Mouse (Mus musculus) T-helper 2 cell (primary cell): ENCODE results near the gene Gpr68.

Source experiments
- in situ Hi-C: fragments of 300-600 bp; cut with MboI, MseI; formaldehyde crosslinking; loops from one replicate; pipeline ENCODE4 v1.15.1; 2025; ENCODE audit warnings: high pct_unique_total_duplicates

The Gpr68 gene

GRCm38 (mm10) chr12:100907598-100908297 lies at the start of gene Gpr68:
Gpr68 (minus strand) TSS chr12:100908198.
- in situ Hi-C loops, result no loop called here

GRCm38 (mm10) chr12:100957257-100957656 lies 49.3 kb upstream of the Gpr68 start:
- in situ Hi-C loops, result loop anchor here (5.0 kb wide), 1 partner anchor 75 kb away; no protein-coding TSS in a partner anchor

- in situ Hi-C loops, result loop anchor here (5.0 kb wide), 1 partner anchor 75 kb away; no protein-coding TSS in a partner anchor
Observed at GRCm38 (mm10) chr12:100956825-100957224, 48.8 kb upstream of the Gpr68 start.

- in situ Hi-C loops, result loop anchor here (5.0 kb wide), 1 partner anchor 76 kb away; no protein-coding TSS in a partner anchor
Observed at GRCm38 (mm10) chr12:100956028-100956427, 48.0 kb upstream of the Gpr68 start.

DNA sequence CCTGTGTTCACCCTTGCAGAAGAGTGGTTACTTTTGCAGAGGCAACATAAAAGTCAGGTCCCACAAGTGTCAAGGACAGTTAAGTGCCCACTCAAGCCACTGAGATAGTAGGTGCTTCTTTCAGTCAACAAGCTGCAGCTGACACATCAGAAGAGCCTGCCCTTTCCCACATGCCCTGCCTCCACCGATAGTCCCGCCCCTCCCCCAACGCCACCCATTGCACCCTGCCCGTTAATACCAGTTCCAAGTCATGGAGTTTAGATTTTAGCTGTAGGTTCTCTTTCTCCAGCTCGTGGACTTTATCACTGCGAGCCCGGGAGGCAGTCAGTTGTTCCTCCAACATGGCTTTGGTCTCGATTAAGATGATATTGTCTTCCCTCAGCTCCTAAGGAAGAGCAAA lies 45.9 kb upstream of the Gpr68 start:
- in situ Hi-C loops, result no loop called here

- in situ Hi-C loops, result no loop called here
Observed at GRCm38 (mm10) chr12:100952193-100952931, 44.4 kb upstream of the Gpr68 start.

GRCm38 (mm10) chr12:100949146-100949545 lies 41.1 kb upstream of the Gpr68 start:
- in situ Hi-C loops, result loop anchor here (10.0 kb wide), 1 partner anchor 1736 kb away; no protein-coding TSS in a partner anchor

DNA sequence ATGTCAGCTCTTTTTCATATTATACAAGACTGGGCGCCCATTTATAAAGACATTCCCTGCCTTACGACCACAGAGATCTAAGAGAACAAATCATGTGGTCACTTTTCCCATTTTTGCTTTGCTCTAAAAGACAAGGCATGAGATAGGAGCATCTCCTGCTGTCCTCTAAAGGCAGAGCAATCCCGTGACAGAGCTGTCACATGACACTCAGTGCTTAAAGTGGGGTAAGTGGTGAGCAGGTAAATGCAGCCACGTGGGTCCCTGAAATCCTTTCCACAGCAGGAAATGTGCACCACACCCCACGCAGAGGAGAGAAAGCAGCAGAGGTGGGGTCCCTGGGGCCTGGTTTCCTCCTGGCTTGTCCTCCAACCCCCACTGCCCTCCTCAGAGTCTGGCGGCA lies 40.0 kb upstream of the Gpr68 start:
- in situ Hi-C loops, result loop anchor here (10.0 kb wide), 1 partner anchor 1737 kb away; no protein-coding TSS in a partner anchor

- in situ Hi-C loops, result loop anchor here (10.0 kb wide), 1 partner anchor 1739 kb away; no protein-coding TSS in a partner anchor
Observed at GRCm38 (mm10) chr12:100945948-100946347, 38.0 kb upstream of the Gpr68 start.

GRCm38 (mm10) chr12:100945501-100945900 lies 37.5 kb upstream of the Gpr68 start:
- in situ Hi-C loops, result loop anchor here (10.0 kb wide), 1 partner anchor 1739 kb away; no protein-coding TSS in a partner anchor

DNA sequence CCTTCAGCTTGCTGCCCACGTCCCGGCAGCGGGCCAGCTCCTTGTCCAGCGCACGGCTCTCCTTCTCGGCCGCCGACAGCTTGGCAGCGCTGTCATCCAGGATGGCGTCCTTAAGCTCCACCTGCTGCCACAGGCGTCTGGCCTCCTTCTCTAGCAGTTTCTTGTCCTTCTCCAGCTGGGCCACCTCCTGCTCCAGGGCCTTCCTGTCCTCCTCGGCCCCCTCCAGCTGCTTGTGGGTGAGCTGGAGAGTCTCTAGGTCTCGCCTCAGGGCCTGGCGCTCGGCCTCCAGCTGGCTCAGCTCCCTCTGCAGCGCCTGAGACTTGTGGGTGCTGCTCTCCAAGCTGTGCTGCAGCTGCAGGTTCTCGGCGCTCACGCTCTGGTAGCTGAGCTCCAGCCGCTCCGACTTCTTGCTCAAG lies 36.9 kb upstream of the Gpr68 start:
- in situ Hi-C loops, result loop anchor here (10.0 kb wide), 1 partner anchor 1740 kb away; no protein-coding TSS in a partner anchor

- in situ Hi-C loops, result loop anchor here (10.0 kb wide), 1 partner anchor 1742 kb away; no protein-coding TSS in a partner anchor
Observed at GRCm38 (mm10) chr12:100943146-100943545, 35.1 kb upstream of the Gpr68 start.

DNA sequence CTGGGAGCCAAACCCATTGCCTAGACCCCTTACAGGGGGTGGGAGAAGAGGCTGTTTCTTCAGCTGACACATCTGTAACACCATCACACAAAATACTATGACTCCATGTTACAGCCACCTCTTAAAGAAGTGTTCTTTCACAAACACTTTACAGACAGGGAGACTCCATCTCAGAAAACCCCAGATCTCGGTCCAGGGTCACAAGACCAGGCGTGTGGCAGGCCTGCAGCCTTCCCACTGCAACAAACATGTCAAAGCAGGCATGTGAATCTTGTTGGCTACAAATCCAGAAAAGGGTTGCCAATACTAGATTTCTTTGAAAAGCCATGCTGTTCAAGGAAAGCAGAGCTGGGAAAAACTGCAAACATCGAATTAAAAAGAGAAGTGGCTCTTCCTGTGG lies 33.4 kb upstream of the Gpr68 start:
- in situ Hi-C loops, result loop anchor here (10.0 kb wide), 1 partner anchor 1743 kb away; no protein-coding TSS in a partner anchor

- in situ Hi-C loops, result no loop called here
Observed at GRCm38 (mm10) chr12:100937441-100938360, 29.7 kb upstream of the Gpr68 start.

GRCm38 (mm10) chr12:100936737-100937136 lies 28.7 kb upstream of the Gpr68 start:
- in situ Hi-C loops, result no loop called here

- in situ Hi-C loops, result no loop called here
Observed at GRCm38 (mm10) chr12:100936116-100936515, 28.1 kb upstream of the Gpr68 start.

DNA sequence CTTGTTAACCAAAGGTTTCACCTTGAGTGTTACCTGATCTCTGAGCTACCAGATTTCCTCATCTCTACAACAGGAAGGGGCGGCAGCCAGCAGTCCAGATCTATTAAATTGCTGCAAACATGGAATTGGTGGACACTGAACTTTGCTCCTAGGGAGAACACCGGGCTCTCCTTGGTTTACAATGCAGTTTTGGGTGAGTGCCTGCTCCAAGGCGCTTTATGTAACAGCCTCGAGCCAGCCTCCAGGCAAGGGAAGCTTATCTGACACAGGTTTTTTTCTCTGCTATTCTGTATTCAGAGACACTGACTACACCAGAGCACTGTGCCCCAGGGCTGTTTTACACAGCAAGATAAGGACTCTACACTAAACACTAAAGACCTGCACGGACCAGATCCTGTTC lies 26.8 kb upstream of the Gpr68 start:
- in situ Hi-C loops, result no loop called here

GRCm38 (mm10) chr12:100931653-100932052 lies 23.7 kb upstream of the Gpr68 start:
- in situ Hi-C loops, result no loop called here

- in situ Hi-C loops, result no loop called here
Observed at GRCm38 (mm10) chr12:100928286-100928685, 20.3 kb upstream of the Gpr68 start.

DNA sequence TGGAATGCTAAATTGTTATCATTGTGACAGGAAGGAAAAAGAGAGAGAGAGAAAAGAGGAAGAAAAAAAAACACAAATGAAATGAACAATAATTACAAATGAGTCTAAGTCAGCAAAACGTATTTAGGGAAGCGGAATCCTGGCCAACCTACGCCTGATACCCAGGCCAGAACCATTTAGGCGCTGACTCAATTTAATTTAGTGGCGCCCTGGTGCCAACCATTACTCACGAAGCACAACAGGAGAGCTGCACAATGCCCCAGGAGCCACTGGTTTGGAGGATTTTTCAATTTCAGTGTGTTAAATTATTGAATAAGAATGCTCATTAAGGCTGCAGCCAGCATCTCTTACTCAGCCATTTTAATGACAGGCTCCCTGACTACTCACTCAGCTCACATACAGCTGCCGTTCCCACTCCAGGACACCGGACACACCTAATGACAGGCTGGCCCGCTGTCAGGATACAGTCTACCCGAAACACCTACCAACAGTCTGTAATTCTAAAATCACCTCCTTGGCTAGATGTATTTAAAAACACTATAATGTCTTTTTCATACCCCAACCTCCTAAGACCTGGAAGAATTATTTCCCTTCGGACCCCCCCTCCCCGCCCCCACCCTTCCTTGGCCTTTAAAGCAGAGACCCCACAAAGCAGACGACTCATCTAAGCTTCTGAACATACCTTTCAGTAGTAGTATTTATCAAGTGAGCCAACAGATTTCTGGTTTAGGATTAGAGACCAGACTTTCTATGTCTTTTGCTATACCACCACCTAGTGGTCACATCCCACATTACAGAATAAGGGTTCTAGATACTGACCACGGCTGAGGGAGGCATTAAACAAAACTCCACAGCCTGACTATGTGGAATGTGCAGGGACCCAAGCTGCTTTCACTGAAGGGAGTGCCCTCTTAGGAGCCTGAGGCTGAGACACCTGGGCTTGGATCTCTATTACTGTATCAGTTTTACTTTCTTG lies 17.9 kb upstream of the Gpr68 start:
- in situ Hi-C loops, result no loop called here
